In genomic region chr17:46710959-46711597, GRCm38 (mm10) we compare ENCODE assay signal across 8 mouse cellular contexts. TPM values are rescaled to one million over a fixed set of nuclear protein-coding genes. Genes with fewer than 3 reads are reported as not detected.
DNase-seq lines count a peak whose midpoint lies in the region; ATAC-seq lines count a peak whose summit lies in the region.

Gene Pex6 (plus strand): TSS chr17:46711463.

- peak within 1 kb of the TSS; percentile 83 for H3K27ac ChIP-seq in hindbrain, embryonic 15.5 days (replicated peaks)

- peak; percentile 97 for DNase-seq in R1 (ENCODE audit: low read depth, low spot score)
- peak; percentile 93 to 97 for DNase-seq in cerebellum, postnatal 25 days
- DNase-seq in frontal cortex, postnatal 36 days (ENCODE audit: low spot score in 2 of 2), result peak; percentile 90 to 92
- DNase-seq in left cerebral cortex, adult 11 months (ENCODE audit: low spot score), result peak; percentile 86
- DNase-seq in lung, postnatal 4 days, result peak; percentile 95 to 96
- DNase-seq in retina, postnatal 7 days (ENCODE audit: low read depth, low spot score), result peak; percentile 91
- DNase-seq in urinary bladder, adult 2 months (ENCODE audit: low spot score), result peak; percentile 75

- ATAC-seq in hindbrain, embryonic 15.5 days (ENCODE audit: low FRiP score, low read depth), result peak; percentile 93

- H3K27me3 ChIP-seq in hindbrain, embryonic 15.5 days, result no peaks in the 10 kb centered on the region

- H3K4me2 ChIP-seq in hindbrain, embryonic 15.5 days, result peak within 1 kb of the TSS; percentile 98

- peaks cover 28% of the 10 kb centered on the region for H3K4me1 ChIP-seq in hindbrain, embryonic 15.5 days (replicated peaks)

- WGBS in hindbrain, embryonic 15.5 days, result 8% methylated on average over 36 of the region's 36 CpGs

- no peaks in the 10 kb centered on the region for H3K9me3 ChIP-seq in hindbrain, embryonic 15.5 days

- peaks cover 20% of the 10 kb centered on the region for H3K36me3 ChIP-seq in hindbrain, embryonic 15.5 days

- H3K4me3 ChIP-seq in hindbrain, embryonic 15.5 days, result peak within 1 kb of the TSS; percentile 96

- H3K9ac ChIP-seq in hindbrain, embryonic 15.5 days, result peak within 1 kb of the TSS; percentile 88

RNA-seq across cellular contexts. Expression of gene Pex6, which starts in this region (rescaled TPM):
- polyA plus RNA-seq in hindbrain, embryonic 15.5 days (2015; fragmentation: Nextera tagmentation; extraction: Ambion mirVana), result 29.7 and 30.7 TPM in 2 replicates
- polyA plus RNA-seq in urinary bladder, adult 2 months (2012; rRNA removed), result 30.1 and 34.3 TPM in 2 replicates

Comparison
In these comparisons a context has a peak if more than half of its experiments do, and no peak if none do; other contexts are left out.
1. Peak in every context shown above with its lines: DNase-seq, ATAC-seq, H3K4me3 ChIP-seq and H3K27ac ChIP-seq.